Mouse (Mus musculus) stomach, postnatal 0 days (tissue): Measurements from ENCODE around the gene Lrch1.

Source experiments
- CTCF ChIP-seq: IDR thresholded peaks from 2 replicates; pipeline ENCODE4 v1.5.1; 2016; ENCODE audit warnings: antibody characterized with exemption, low read depth, mild to moderate bottlenecking, moderate library complexity
- EP300 ChIP-seq: optimal IDR thresholded peaks from 2 replicates; pipeline ENCODE3; 2016; ENCODE audit warnings: antibody characterized with exemption

DNA sequence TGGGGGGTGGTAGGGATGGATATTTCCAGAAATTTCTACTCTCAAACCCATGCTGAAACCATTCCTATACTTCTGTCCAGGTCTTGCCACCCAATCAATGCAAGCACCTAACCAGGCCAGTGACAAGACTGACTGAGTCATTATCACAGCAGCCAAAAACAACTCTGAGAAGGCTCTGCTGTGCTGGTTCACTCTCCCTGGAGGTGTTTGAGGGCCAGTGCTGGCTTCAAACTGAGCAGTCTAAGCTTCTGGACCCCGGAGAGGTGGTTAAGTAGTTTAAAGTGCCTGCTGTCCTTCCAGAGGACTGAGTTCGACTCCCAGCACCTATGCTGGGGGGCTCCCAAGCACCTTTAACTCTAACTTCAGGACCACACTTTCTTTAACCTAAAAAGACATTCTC lies 107.3 kb downstream of the Lrch1 start:
- TF ChIP-seq CTCF (no peak), EP300 (no peak)
